Mouse (Mus musculus): Measurements from ENCODE around the gene 4933430I17Rik.
A peak's percentile ranks its signal among the peaks of the same experiment; 100 is the strongest.
"Not testable (repeated sequence)": the region's sequence is repeated elsewhere in the genome, so short reads cannot be mapped to it uniquely, and the experiment has no call there.

The 4933430I17Rik gene

GRCm38 (mm10) chr4:62524651-62525488 lies at the start of gene 4933430I17Rik, which contains the start of gene Pole3:
TSS of gene 4933430I17Rik (plus strand) at chr4:62525369.
TSS of gene Pole3 (minus strand) at chr4:62525068.
- peak; percentile 100 for DNase-seq (ENCODE audit: low read depth, low spot score)

GRCm38 (mm10) chr4:62475793-62476192 lies 49.4 kb upstream of the 4933430I17Rik start:
- no peak for DNase-seq (ENCODE audit: low read depth, low spot score)

- no peak for DNase-seq (ENCODE audit: low read depth, low spot score)
Observed at GRCm38 (mm10) chr4:62477542-62478244, 47.5 kb upstream of the 4933430I17Rik start.

GRCm38 (mm10) chr4:62479593-62479936 lies 45.6 kb upstream of the 4933430I17Rik start:
- DNase-seq (ENCODE audit: low read depth, low spot score): not testable (repeated sequence)

GRCm38 (mm10) chr4:62479937-62480708 lies 45.0 kb upstream of the 4933430I17Rik start, which contains the start of gene Bspry:
TSS of gene Bspry (plus strand) at chr4:62480053.
- DNase-seq (ENCODE audit: low read depth, low spot score): no peak

GRCm38 (mm10) chr4:62480709-62481605 lies 44.2 kb upstream of the 4933430I17Rik start:
- DNase-seq (ENCODE audit: low read depth, low spot score): no peak

- no peak for DNase-seq (ENCODE audit: low read depth, low spot score)
Observed at GRCm38 (mm10) chr4:62484928-62485327, 40.2 kb upstream of the 4933430I17Rik start.

GRCm38 (mm10) chr4:62485450-62486161 lies 39.6 kb upstream of the 4933430I17Rik start:
- no peak for DNase-seq (ENCODE audit: low read depth, low spot score)

GRCm38 (mm10) chr4:62486162-62486696 lies 38.9 kb upstream of the 4933430I17Rik start:
- no peak for DNase-seq (ENCODE audit: low read depth, low spot score)

- DNase-seq (ENCODE audit: low read depth, low spot score): no peak
Observed at GRCm38 (mm10) chr4:62487172-62487571, 38.0 kb upstream of the 4933430I17Rik start.

GRCm38 (mm10) chr4:62487914-62488313 lies 37.3 kb upstream of the 4933430I17Rik start:
- DNase-seq (ENCODE audit: low read depth, low spot score): no peak

GRCm38 (mm10) chr4:62492682-62493081 lies 32.5 kb upstream of the 4933430I17Rik start:
- no peak for DNase-seq (ENCODE audit: low read depth, low spot score)

- no peak for DNase-seq (ENCODE audit: low read depth, low spot score)
Observed at GRCm38 (mm10) chr4:62494230-62494629, 30.9 kb upstream of the 4933430I17Rik start.

GRCm38 (mm10) chr4:62495946-62496345 lies 29.2 kb upstream of the 4933430I17Rik start:
- no peak for DNase-seq (ENCODE audit: low read depth, low spot score)

GRCm38 (mm10) chr4:62496815-62497214 lies 28.4 kb upstream of the 4933430I17Rik start:
- DNase-seq (ENCODE audit: low read depth, low spot score): no peak

GRCm38 (mm10) chr4:62500799-62501198 lies 24.4 kb upstream of the 4933430I17Rik start:
- DNase-seq (ENCODE audit: low read depth, low spot score): no peak

GRCm38 (mm10) chr4:62501534-62501933 lies 23.6 kb upstream of the 4933430I17Rik start:
- DNase-seq (ENCODE audit: low read depth, low spot score): no peak

GRCm38 (mm10) chr4:62501964-62502732 lies 23.0 kb upstream of the 4933430I17Rik start:
- peak; percentile 73 for DNase-seq (ENCODE audit: low read depth, low spot score)

- DNase-seq (ENCODE audit: low read depth, low spot score): no peak
Observed at GRCm38 (mm10) chr4:62502969-62503368, 22.2 kb upstream of the 4933430I17Rik start.

Data from retina, postnatal 7 days (tissue).